Mouse (Mus musculus) urinary bladder, postnatal 25 days (tissue): ENCODE measurements around the gene Inca1.
A peak's percentile ranks its signal among the peaks of the same experiment; 100 is the strongest.

Experiments used
- DNase-seq: peaks from one replicate; pipeline ENCODE4 v3.0.0; 2022; ENCODE audit warnings: low spot score

Inca1 gene

DNA sequence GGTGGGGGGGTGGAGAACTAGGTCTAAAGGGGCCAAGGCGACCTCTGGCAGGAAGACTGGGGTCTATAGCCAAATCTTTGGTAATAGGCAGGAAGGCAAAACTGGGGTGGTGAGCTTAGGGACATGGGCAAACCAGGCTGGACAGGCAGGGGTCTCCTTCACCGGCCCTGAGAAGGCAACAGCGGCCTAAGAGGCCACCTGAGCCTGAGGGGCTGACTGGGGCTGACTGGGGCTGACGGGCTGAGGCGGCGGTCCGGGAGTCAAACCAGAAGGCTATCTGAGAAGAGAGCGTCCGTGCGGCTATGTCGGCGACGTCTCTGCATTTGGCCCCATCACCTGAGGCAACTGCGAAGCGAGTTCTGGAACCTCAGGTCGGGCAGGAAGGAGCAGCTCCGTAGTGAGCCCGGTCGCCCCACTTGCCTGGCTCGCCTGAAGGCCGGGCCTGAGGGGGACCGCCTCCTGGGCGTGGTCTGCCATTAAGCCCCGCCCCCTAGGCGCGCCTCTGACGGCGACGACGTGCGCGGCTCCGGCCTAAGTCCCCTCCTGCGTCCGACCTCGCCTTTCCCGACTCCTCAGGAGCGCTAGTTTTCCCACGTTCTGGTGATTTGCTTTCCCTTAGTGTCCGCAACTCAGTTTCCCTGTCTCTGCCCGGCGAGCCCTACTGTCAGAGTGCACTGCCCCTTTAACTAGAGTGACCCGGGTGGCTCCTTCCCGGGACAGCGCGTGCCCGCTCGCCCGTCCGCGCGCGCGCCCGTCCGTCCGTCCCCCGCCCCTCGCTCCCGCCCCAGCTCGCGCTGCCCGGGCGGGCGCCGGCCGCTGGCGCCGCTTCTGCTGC is at the start of gene Inca1, which contains the start of gene Kif1c:
Inca1 (minus strand) TSS at position 434 of the 835 bp plus-strand sequence.
Kif1c (plus strand) TSS at position 827 of the 835 bp plus-strand sequence.
- DNase-seq: peak; percentile 98

DNA sequence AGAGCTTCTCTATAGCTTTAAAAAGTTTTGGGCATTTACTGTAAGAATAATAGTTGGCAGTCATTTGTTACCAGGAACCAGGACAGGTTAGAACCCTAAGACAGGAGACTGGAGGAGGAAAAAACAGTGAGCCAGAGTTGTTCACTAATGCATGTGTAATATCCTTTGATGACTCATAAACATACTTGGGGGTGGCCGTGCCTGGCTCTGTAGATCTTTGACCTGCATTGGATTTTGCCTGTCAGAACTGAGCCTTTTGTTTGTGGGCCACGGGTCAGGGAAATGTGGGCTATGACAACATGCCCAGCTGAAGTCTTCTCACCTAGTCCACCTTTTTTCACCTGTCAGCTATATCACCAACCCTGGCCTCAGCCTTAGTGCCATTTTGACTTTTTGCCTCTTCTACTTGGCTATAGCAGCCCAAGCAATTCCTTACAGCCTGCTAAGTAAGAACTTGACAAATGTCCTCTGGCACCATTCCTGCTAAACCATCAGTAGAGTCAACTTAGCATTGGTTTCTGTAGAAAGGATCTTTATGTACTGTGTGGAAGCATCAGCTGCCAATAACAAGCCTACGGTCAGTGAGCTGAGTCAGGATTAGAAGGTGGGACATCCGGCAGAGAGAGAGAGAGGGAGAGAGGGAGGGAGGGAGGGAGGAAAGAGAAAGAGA is 48.1 kb upstream of the Inca1 start:
- DNase-seq: no peak

DNA sequence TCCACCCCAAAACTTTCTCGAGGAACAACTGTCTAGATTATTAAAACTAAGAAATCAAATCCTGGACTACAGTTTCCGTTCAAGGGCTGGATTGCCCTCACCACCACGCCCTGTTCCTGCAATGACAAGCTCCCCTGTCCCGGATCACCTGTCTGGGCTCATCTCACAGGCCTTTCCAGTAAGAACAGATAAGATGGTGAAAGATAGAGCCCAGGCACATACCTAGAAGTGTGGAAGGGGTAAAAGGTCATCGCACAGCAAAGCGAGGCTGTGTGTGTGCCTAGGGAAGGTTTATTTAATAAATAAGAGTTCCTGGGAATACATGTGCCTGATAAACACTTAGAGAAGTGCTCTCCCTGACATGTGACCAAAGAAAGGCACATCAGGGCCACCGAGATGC is 45.7 kb upstream of the Inca1 start:
- no peak for DNase-seq

DNA sequence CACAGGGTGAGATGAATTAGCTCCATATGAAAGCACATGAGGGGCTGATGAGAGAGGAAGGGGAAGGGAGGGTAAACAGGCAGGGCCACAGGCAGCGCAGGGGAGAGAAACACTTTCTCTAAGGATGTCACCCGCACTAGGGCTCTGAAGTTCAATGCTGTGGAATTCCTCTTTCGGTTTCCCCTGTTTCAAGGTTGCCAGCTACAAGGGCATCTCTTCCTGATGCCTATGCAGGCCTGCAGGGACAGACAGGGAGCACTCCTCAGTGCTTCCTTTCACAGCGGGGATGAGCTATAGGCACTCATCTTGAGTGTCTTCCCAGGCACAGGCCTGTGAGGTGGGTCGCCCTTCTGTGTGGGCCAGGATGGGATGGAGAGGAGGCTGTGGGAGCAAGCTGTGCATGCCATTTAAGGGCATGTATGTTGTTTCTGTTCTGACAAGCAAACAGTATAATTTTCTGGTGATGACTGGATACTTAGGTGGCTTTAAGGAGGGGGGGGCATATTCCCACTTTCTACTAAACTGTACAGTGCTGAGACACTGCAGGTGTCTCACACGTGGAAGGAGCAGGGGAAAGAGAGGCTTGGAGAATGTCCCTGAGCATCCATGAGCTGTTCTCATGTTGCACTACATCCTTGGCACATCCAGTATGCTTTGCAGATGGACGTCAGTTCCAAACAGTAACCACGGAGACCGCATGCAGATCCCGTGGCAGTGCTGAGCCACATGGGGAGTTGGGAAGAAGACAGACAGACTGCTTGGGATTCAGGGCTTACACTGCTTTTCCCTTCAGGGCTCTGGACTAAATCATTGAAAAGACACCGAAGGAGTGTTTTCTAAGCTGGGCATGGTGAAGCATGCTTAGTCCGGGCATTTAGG is 42.9 kb upstream of the Inca1 start:
- DNase-seq: no peak

DNA sequence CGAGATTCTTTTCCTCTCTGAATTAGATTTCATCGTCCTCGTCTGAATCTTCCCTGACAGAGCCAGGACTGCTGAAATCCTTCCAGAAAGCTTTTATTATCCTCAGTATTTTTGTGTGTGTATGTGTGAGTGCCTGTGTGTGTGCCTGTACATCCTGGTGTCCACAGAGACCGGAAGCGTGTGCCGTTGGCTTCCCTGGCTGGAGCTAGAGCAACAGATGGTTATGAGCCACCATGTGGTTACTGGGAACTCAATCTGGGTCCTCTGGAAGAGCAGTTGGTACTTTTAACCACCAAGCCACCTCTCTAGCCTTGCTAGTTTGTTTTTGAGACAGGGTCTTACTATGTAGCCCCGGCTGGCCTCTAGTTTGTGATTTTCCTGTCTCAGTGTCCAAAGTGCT is 42.2 kb upstream of the Inca1 start:
- DNase-seq: no peak

DNA sequence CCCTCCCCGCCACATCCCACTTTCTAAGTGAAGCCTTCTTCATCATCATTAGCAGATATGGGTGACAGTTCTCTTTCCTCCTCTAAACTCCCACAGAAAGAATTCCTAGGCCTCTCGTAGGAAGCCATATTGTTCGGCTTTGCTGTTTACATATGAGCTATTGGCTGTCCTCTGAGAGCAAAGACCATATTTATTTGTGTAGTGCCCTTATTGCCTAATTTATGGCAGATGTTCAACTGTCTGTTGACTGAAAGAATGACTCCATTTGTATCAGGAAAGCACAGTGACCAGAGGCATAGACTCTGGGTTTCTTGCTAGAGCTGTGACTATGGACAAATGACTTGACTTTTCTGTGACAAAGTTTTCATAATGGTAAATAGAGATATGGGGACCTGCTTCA is 41.6 kb upstream of the Inca1 start:
- DNase-seq: no peak

DNA sequence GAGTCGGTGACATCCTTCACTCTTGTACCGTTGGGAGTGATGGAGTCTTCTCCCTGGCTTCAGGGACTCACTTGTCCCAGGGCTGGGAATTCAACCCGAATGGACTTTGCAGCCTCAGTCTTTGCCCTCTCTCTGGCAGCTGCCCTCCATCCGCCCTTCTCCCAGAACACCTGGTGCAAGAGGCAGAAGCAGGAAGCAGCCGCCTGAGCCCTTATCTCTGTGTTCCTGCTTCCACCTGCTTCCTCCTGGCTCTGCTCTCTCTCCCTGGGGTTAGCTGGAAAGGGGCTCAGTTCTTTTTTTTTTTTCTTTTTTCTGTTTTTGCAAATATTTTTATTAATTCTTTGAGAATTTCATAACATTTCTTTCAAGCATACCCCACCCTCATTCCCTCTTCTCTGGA is 37.8 kb upstream of the Inca1 start:
- DNase-seq: no peak

DNA sequence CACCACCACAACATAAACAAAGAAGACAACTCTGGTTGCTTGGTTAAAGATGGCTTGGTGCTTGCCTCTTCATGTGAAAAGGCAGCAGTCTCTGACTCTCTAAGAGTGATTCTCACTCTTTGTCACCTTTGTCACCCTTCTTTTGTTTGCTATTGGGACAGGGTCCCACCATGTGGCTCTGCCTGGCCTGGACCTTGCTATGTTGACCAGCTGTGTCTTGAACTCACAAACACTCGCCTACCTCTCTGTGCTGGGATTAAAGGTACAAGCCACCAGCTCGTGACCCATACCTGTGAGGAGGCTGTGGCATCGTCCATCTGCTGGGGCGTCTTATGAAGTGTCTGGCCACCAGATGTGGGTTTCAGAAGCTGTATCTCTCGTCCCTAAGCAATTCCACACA is 33.3 kb upstream of the Inca1 start:
- DNase-seq: no peak

DNA sequence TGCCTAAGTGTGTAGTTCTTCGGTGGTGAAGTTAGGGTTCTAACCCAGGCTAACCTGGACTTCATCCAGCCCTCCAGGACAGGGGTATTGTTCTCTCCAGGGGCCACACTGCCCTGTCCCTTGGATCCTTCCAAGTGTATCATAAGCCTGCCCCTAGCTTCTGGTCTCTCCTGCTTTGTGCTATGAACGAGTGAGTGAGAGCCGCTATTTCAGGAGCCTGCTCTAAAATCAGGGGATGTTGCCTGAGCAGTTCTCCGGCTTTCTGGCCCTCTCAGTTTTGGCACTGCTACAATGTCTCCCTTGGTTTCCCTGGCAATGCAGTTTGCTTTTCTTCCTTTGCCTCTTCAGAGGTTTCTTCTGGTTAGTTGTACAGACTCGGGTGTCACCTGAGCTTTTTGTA is 31.2 kb upstream of the Inca1 start:
- DNase-seq: no peak

DNA sequence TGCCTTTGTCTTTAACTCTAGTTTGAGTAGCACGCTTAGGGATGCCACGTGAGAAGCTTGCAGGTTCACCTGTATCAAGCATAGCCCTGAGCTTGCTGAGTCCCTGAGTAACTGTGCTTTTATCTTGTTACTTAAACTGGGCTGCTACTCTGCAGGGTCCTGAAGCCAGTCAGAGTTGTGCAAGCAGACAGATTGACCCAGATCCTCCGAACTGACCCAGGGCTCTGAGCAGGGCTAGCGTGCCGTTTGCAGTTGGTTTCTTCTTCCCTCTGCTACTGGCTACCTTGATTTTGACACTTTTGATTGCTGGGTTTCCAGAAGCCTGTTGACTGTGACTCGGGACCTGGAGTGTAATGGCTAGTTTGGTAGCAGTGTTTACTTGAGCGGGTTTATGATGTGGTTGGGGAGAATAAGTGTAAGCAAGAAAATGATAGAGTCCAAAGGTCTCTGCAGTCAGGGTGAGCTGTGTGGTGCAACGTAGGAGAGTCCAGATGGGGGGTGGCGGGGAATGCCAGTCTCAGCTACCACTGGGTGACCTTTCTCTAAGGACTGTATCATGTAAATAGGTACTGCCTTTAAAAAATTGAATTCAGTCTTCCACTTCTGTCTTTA is 30.6 kb upstream of the Inca1 start:
- DNase-seq: no peak

DNA sequence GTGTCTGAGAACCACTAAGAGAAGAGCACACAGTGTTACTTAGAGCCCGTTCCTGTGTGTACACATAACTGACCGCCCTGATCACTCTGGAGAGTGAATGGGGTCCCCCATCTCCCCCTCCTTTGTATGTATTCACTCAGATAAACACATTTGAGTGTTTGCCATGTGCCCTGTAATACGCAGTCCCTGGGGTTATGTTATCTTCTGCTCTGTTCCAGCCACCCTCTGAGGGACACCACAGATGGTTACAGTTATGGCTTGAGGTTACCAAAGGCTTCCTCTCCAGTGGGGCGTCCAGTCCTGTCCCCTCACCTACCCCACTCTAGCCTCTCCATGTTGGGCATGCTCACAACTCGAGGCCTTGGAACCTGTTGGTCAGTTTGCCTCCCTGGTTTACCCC is 27.4 kb upstream of the Inca1 start:
- no peak for DNase-seq

DNA sequence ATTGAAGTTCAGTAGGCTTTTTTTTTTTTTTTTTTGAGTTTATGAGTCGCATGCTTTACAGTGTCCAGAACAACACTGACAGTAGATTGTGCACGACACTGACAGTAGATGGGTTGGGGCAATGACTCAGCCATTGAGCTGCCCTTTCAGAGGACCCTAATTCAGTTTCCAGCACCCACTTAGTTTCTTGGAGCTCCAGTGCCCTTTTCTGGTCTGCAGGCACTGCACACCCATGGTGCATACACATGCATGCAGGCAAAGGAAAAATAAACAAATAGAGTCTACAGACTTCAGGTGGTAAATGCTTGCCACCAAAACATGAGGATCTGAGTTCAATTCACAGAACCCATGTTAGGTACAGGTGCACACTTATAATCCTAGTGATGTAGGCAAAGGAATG is 26.6 kb upstream of the Inca1 start:
- DNase-seq: no peak

DNA sequence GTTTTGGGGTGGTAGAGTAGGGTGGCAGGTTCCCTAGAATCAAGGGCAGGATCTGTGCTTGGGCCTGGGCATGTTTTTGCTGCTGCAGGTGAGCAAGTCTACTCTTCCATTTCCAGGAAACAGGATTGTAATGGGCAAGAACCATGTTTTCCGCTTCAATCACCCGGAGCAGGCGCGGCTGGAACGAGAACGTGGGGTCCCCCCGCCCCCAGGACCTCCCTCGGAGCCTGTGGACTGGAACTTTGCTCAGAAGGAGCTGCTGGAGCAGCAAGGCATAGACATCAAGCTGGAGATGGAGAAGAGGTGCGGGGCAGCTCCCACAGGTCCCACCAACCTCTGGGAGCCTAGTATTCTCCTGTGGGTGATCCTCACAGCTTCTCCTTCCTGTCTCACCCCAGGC is 24.8 kb upstream of the Inca1 start:
- DNase-seq: no peak

DNA sequence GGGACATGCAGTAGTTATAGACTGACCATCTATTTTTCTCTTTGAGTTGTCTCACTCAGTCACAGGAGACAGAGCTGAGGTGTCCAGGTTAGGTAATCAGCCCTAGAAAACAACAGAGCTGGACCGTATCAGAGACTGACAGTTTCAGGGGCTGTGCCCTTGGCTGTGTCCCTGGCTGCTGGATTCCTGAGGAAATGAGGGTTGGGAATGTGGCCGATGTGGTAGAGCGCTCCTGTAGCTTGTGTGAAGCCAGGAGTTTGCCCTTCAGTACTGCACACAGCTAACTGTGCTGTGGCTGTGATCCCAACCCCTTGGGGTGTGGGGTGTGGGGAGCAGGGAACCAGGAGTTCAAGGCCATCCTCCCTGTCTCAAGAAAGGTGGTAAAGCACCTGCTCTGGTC is 21.1 kb upstream of the Inca1 start:
- no peak for DNase-seq

DNA sequence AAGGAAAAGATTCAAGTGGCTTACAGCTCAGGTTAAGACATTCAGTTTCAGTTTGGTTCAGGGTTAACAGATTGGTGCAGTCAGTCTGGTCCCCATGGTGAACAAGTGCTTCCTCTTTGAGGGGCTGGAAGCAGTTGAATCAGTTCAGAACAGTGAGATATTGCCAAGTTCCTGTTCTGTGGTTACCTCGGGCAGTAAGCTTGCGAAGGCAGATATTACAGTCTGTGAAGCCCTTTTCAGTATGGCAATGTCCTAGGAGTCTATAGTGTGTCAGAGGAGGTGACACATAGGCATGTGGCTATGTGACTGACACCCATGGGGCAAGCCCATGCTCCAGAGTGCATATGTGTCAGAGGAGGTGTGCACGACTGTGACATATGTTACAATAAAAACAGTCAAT is 20.6 kb upstream of the Inca1 start:
- DNase-seq: no peak

DNA sequence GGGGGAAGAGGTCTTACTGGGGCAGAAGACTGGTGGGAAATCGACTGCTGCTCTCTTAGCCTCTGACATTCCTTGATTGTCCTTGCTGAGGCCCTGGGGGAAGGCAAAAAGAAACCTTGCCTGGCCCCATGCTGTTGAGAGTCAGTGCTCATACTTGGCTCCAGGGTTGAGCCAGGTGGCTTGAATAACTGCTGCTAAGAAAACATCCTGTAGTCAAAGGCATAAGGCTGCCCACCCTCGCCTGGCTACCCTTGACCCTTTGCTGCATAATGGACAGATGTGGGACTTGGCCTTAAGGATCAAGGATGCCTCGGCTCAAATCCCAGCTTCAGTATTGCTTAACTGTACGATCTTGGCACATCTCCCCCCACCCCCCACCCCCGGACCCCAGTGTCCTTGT is 18.5 kb upstream of the Inca1 start:
- no peak for DNase-seq

DNA sequence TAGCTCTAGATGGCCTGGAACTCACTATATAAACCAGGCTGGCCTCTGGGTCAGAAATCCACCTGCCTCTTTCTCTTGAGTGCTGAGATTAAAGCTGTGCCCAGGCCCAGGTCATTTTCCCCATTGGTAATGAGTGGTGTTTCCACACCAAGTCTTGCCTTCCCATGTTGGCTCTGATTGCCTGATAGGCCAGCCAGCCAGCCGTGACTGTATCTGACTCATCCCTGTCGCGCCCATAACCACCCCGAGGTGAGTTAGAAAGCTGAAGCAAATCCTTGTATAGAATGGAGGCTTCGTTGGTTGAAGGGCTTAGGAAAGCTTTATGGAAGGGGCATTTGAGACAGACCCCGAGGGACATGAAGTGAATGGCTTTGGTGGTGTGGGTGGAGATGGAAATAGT is 15.9 kb upstream of the Inca1 start:
- no peak for DNase-seq

DNA sequence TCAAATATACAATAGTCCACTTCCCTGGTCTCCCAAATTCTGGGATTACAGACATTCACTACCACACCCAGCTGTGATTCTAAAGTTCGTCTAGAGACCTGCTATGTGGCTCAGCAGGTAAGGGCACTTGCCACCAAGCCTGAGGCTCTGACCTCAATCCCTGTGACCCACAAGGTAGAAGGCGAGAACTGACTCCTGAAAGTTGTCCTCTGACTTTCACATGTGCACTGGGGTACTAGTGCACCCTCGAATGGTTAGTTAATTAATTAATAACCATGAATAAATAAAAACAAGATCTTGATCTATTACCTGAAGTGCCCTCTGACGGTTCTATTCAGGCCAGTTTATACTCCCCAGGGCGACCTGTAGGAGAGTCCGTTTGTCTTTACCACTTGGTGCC is 13.3 kb upstream of the Inca1 start:
- no peak for DNase-seq

DNA sequence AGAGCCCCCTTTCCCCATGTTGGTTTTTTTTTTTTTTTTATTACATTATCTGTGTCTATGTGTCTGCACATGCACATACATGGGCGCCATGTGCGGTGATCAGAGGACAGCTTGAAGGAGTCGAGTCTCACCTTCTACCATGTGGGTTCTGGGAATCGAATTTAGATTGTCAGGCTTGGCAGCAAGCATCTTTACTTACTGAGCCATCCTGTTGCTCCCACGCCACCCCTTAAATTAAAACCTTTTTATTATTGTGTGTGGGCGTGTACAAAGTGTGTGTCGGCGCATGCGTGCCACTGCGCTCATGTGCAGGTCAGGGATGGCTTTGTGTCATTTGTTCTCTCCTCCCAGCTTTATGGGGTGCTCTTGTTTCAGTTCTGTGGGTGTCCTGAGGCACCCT is 11.1 kb upstream of the Inca1 start:
- DNase-seq: no peak

DNA sequence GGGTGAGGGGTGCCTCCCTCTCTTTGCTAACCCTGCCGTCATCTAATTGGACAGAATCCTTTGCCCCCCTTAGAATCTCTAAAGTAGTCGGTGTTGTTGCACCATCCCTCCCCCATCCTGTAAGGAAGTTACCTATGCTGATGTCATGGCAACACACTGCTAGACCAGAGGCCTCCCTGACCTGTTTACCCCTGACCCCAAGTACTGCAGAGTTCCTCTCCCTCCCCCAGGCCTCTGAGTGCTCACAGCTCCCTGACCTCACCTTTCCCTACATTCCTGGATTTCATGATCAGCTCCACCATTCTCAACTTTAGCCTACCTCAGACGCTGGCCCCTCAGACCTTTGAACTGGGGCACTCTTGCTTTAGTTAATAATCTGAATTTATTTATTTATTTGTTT is 6.2 kb upstream of the Inca1 start:
- DNase-seq: no peak

DNA sequence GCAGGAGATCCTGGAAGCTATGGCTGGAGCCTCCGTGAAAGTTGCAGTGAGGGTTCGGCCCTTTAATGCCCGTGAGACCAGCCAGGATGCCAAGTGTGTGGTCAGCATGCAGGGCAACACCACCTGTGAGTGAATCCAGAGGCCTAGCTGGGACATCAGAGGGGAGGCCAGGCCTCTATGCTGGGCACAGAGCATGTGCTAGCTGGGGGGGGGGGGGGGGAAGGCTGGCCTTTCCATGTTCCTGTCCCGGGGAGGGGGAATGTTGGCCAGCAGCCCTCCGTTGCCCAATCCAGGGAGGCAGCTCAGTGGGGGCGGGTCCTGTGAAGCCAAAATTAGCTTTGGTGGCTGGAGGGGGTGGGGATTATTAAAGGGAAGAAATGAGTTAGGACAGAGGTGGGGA is 2.8 kb upstream of the Inca1 start:
- DNase-seq: no peak

DNA sequence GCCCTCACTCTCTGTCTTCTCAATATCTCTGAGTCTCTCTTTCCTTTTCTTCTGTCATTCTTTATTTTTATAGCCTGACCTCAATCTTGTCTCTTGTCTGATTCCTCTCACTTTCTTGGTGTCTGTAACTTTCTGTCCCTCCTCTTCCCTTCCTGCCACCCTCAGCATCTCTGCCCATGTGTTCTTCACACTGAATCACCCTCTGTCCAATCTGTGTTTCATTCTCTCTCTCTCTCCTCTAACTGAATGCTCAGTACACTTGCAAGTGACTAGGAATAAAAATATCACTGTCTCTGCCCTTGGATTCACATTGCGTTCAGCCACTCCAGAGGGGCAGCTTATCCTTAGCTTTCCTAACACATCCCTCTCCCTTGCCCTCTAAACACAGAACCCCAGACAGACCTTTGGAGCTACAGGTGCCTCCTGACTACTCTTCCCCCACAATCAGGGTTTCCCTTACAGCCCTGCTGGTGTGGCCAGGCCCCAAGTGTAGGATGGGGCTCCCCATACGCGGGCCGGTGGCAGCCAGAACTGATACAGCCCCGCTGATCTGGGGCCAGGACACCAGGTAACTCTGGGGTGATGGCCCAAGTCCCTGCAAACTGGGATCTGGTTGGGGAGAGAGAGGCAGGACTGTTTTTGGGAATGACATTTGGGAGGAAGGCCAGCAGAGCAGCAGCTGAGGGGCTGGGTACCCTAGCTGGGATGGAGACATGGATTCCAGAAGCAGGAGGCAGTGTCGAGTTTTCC is 2.2 kb upstream of the Inca1 start:
- DNase-seq: no peak
